Mouse (Mus musculus): ENCODE results near the gene Prpf3.
"Not testable (repeated sequence)": the region's sequence is repeated elsewhere in the genome, so short reads cannot be mapped to it uniquely, and the experiment has no call there.

Prpf3 gene

GRCm38 (mm10) chr3:95818571-95819288, 37.0 kb downstream of the Prpf3 start, which contains the start of gene Rprd2:
Rprd2 (minus strand) TSS chr3:95818863.
- peak; percentile 82 for DNase-seq

- DNase-seq, result peak; percentile 77
Observed at GRCm38 (mm10) chr3:95818026-95818511, 37.6 kb downstream of the Prpf3 start.

- no peak for DNase-seq
Observed at GRCm38 (mm10) chr3:95816681-95817080, 39.0 kb downstream of the Prpf3 start.

GRCm38 (mm10) chr3:95808384-95808783, 47.3 kb downstream of the Prpf3 start:
- DNase-seq, result no peak

GRCm38 (mm10) chr3:95807630-95808029, 48.1 kb downstream of the Prpf3 start:
- not testable (repeated sequence) for DNase-seq

- no peak for DNase-seq
Observed at GRCm38 (mm10) chr3:95806677-95807076, 49.0 kb downstream of the Prpf3 start.

- DNase-seq, result no peak
Observed at GRCm38 (mm10) chr3:95803851-95804250, 51.8 kb downstream of the Prpf3 start.

- no peak for DNase-seq
Observed at GRCm38 (mm10) chr3:95798756-95799155, 56.9 kb downstream of the Prpf3 start.

GRCm38 (mm10) chr3:95794299-95794698, 61.4 kb downstream of the Prpf3 start:
- no peak for DNase-seq

- no peak for DNase-seq
Observed at GRCm38 (mm10) chr3:95793662-95794061, 62.0 kb downstream of the Prpf3 start.

GRCm38 (mm10) chr3:95785501-95785900, 70.2 kb downstream of the Prpf3 start:
- DNase-seq, result no peak

All from kidney, postnatal 14 days (tissue).